Mouse (Mus musculus) ES-Bruce4 (cell line): Measurements from ENCODE around the gene 4930451I11Rik. TPM values are rescaled to one million over a fixed set of nuclear protein-coding genes. Genes with fewer than 3 reads are reported as not detected.
A peak's percentile ranks its signal among the peaks of the same experiment; 100 is the strongest.

ENCODE experiments used
- H3K27ac ChIP-seq: 2 replicates; pipeline ENCODE4 v1.5.1; 2012; ENCODE audit warnings: low read length, inconsistent platforms; ENCODE audit not compliant: insufficient read depth
- H3K27me3 ChIP-seq: 2 replicates; pipeline ENCODE4 v1.6.1; 2012; ENCODE audit warnings: mild to moderate bottlenecking, low read length, inconsistent platforms; ENCODE audit not compliant: control insufficient read depth, poor library complexity, insufficient read depth, severe bottlenecking
- H3K36me3 ChIP-seq: 2 replicates; pipeline ENCODE4 v1.6.1; 2012; ENCODE audit warnings: inconsistent platforms, mild to moderate bottlenecking, low read length, moderate library complexity; ENCODE audit not compliant: control insufficient read depth, poor library complexity, insufficient read depth, severe bottlenecking
- H3K4me1 ChIP-seq: one replicate; pipeline ENCODE4 v1.8.1; 2011; ENCODE audit warnings: low read length; ENCODE audit not compliant: control insufficient read depth, insufficient read depth
- H3K4me3 ChIP-seq: 2 replicates; pipeline ENCODE4 v1.5.1; 2011; ENCODE audit warnings: low read depth, mild to moderate bottlenecking, low read length
- H3K9ac ChIP-seq: 2 replicates; pipeline ENCODE4 v1.6.1; 2012; ENCODE audit warnings: low read depth, mild to moderate bottlenecking, inconsistent platforms; ENCODE audit not compliant: poor library complexity, severe bottlenecking
- H3K9me3 ChIP-seq: replicated peaks from 2 replicates; pipeline ENCODE4 v1.6.1; 2012; ENCODE audit warnings: mild to moderate bottlenecking, low read length, inconsistent platforms; ENCODE audit not compliant: control insufficient read depth, poor library complexity, insufficient read depth, severe bottlenecking
- CTCF ChIP-seq: IDR thresholded peaks from one replicate; pipeline ENCODE4 v1.8.1; 2011; ENCODE audit warnings: low read depth, low read length
- EP300 ChIP-seq: IDR thresholded peaks from 2 replicates; pipeline ENCODE4 v1.6.1; 2011; ENCODE audit warnings: low read depth, low read length; ENCODE audit not compliant: insufficient read depth
- POLR2A ChIP-seq: IDR thresholded peaks from one replicate; pipeline ENCODE4 v1.8.1; 2011; ENCODE audit warnings: low read length; ENCODE audit not compliant: insufficient read depth
- polyA plus RNA-seq: library from polyadenylated mRNA; stranded (reverse); fragments of >200 nt; gene quantifications from 2 replicates; pipeline ENCODE4 v1.2.4, GENCODE M21; 2011; ENCODE audit warnings: low read depth; ENCODE audit not compliant: missing spikeins, insufficient read depth, insufficient read length

Gene 4930451I11Rik
- polyA plus RNA-seq, 1 experiment = not detected

GRCm38 (mm10) chr7:126818818-126819217 lies 12.6 kb downstream of the 4930451I11Rik start:
- TF ChIP-seq POLR2A (no peak), CTCF (no peak)
- no peaks in the 10 kb centered on the region for H3K9me3 ChIP-seq
- no peak overlapping the region for H3K27ac ChIP-seq
- H3K4me1 ChIP-seq = peaks cover 13% of the 10 kb centered on the region
- no peaks in the 10 kb centered on the region for H3K36me3 ChIP-seq
- no peak overlapping the region for H3K4me3 ChIP-seq
- H3K27me3 ChIP-seq = no peaks in the 10 kb centered on the region
- no peak overlapping the region for H3K9ac ChIP-seq

GRCm38 (mm10) chr7:126817595-126817994 lies 13.8 kb downstream of the 4930451I11Rik start:
- Histone ChIP-seq H3K27ac (no peak overlapping the region), H3K9me3 (no peaks in the 10 kb centered on the region), H3K4me1 (peaks cover 12% of the 10 kb centered on the region), H3K27me3 (no peaks in the 10 kb centered on the region), H3K36me3 (no peaks in the 10 kb centered on the region), H3K4me3 (no peak overlapping the region), H3K9ac (no peak overlapping the region)
- TF ChIP-seq EP300 (no peak), CTCF (no peak), POLR2A (no peak)

DNA sequence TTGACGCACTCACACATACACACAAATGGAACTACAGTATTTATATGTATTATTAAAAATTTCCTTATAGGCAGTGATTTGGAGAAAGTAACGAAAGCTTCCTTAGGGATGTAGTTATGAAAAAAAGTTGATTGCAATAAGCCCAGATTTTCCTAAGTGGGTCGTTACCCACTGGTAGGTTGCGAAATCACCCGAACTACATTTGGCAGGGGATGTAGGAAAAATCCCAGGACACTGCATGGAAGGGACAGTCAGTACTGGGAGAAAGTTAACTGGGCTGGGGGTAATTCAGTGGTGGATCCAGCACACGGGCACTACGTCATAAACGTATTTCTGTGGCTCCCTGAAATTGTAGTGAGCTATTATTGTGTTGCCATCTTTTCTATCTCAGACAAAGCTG lies 14.9 kb downstream of the 4930451I11Rik start:
- Histone ChIP-seq H3K36me3 (no peaks in the 10 kb centered on the region), H3K4me3 (no peak overlapping the region), H3K27ac (no peak overlapping the region), H3K9me3 (no peaks in the 10 kb centered on the region), H3K27me3 (no peaks in the 10 kb centered on the region), H3K4me1 (peaks cover 7% of the 10 kb centered on the region), H3K9ac (no peak overlapping the region)
- no peak for TF ChIP-seq CTCF
- TF ChIP-seq POLR2A = no peak
- TF ChIP-seq EP300 = no peak

- TF ChIP-seq EP300 (no peak), POLR2A (no peak), CTCF (no peak)
- H3K4me1 ChIP-seq = peaks cover 7% of the 10 kb centered on the region
These were observed 15.7 kb downstream of the 4930451I11Rik start for GRCm38 (mm10) chr7:126815726-126816222.

GRCm38 (mm10) chr7:126809723-126810369 lies 21.6 kb downstream of the 4930451I11Rik start:
- peak overlapping the region; percentile 71 for H3K9ac ChIP-seq
- H3K4me3 ChIP-seq = no peak overlapping the region
- H3K4me1 ChIP-seq = peaks cover 5% of the 10 kb centered on the region
- no peak overlapping the region; the same call in 1 of the 2 replicates for H3K27ac ChIP-seq
- H3K27me3 ChIP-seq = no peaks in the 10 kb centered on the region
- no peaks in the 10 kb centered on the region for H3K36me3 ChIP-seq
- TF ChIP-seq POLR2A (no peak), EP300 (no peak), CTCF (no peak)
- H3K9me3 ChIP-seq = no peaks in the 10 kb centered on the region

More at GRCm38 (mm10) chr7:126815726-126816222, 15.7 kb downstream of the 4930451I11Rik start:
- Histone ChIP-seq H3K27me3 (no peaks in the 10 kb centered on the region), H3K9me3 (no peaks in the 10 kb centered on the region), H3K9ac (no peak overlapping the region), H3K4me3 (no peak overlapping the region), H3K36me3 (no peaks in the 10 kb centered on the region), H3K27ac (no peak overlapping the region)

GRCm38 (mm10) chr7:126808703-126809455 lies 22.6 kb downstream of the 4930451I11Rik start:
- Histone ChIP-seq H3K27ac (peak overlapping the region; percentile 63), H3K9ac (peak overlapping the region; percentile 71), H3K4me3 (peak overlapping the region; percentile 87), H3K4me1 (peaks cover 3% of the 10 kb centered on the region), H3K36me3 (no peaks in the 10 kb centered on the region), H3K9me3 (no peaks in the 10 kb centered on the region), H3K27me3 (no peaks in the 10 kb centered on the region)
- TF ChIP-seq CTCF (no peak), EP300 (peak; percentile 76; the same call in 1 of the 2 replicates), POLR2A (peak; percentile 12)
